Mouse (Mus musculus): ENCODE data around the gene Grifin.

The Grifin gene

DNA sequence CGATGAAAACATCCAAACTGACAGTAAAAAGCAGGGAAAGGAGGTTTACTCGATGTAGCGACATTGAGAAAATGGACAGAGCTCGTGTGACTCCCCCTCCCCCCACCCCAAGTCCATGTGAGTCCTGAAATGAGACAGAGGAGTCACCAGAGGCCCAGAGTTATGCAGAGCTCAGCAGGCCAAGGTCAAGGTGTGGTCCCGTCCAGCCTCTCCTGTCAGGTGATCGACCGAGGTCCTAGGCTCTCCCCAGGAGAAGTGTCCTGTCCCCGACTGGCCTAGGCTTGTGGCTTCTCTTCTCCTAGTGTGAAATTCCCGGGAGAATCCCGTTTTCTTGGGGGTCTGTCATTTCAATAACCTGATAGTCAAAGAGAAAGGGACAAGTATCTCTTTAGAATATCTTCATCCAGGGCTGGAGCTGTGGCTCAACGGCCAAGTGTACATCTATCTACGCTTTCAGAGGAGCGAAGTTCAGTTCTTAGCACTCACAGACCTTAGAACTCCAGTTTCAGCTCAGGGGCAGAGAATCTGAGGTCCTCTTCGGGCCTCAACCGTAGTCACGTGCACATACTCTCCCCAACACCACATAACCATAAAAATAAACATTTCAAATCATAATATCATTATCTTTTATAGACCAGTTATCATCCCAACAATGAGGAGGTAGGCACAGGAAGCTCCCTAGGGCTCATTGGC, 24.4 kb upstream of the Grifin start:
- no peak for DNase-seq (ENCODE audit: low spot score)

DNA sequence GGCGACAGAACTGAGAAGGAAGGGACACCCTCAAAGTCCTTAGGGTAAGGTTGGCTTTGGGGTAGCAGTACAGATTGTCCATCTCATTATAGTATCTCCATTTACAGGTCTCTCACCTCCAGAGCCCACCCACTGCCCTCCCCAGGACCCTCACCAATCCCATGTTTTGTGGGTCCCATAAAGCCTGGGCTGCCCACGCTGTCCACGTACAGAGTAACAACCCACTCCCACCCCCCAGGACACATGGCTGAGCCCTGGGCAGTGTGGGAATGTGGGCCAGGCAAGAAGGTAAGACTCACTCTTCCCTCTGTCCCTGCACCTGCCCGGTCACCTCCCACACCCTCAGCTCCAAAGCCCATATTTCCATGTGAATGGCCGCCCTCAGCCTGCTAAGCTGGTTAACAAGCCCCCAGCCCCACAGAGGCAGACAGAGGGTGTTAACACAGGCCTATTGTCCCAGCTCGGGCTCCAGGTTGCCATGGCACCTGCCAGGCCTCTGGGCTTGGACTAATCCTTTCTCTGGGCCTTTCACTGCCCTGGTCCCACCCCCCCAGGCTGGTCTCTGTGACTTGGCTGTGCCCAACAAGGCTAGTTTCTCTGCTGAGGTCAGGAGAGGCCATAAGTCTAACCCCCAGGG, 19.0 kb upstream of the Grifin start:
- DNase-seq (ENCODE audit: low spot score) = no peak

DNA sequence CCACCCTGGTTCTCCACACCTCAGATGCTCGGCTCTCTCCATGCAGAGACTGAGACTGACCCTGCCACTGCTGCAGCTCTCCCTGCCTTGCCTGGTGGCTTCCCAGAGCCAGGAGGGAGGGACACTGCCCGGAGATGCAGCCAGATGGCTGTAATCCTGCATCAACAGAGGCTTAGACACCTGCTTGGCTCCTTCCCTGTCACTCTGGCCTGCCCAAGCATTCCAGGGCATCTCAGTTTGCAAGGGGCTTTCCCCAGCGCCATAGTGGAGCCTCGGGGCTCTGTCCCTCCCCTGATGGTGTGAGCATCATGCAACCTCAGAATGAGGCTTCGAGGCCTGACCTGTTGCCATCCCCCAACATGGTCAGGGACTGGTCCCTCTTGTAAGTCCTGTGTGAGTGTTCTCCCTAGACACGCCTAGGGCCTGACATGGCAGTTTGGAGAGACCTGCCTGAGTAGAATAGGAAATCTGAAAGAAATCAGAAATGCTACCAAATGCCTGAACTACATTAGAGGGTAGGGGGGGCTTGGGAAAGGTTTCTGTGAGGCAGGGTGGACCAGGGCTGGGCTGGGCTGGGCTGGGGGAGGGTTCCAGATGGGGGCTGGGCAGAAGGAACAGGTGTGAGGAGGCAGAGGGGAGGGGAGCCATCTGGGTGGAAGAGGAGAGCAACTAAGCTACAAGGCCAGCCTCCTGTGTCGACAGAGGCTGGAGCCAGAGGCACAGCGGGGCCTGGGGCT, 18.3 kb upstream of the Grifin start:
- DNase-seq (ENCODE audit: low spot score) = no peak

DNA sequence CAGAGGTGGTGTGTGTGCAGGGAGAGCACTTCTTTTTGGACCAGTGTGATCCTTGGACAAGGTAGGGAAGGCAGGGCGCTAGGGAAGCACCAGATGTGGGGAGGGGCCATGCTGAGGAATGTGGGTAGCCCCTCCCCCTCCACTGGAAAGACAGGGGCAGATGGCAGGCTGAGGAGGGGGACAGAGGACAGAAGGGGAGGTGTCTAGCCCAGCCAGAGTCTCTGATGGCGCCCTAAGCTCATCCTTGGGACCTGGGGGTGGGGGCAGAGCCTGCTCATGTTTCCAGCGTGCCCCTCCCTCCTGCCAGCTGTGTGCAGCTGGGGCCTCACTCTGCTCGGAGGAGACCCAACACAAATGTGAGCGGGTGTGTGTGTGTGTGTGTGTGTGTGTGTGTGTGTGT, 16.7 kb upstream of the Grifin start:
- DNase-seq (ENCODE audit: low spot score) = no peak

DNA sequence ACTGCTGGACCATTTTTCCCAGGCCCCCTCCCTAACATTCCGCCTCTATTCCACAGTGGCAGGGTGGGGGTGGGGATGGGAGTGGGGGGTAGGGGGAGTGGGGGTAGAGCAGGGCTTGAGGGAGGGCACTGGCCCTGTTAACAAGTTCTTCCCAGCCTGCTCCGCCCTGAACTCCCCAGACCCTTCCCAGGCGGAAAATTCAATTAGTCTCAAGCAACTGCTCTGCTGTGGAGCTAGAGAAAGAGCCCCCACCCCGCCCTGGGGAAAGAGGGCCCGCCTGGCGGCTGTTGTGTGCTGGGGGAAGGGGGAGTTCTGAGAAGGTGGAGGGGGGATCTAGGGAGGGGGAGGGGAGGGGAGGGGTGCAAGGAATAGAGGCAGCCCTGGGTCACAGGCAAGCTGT, 14.9 kb upstream of the Grifin start:
- no peak for DNase-seq (ENCODE audit: low spot score)

DNA sequence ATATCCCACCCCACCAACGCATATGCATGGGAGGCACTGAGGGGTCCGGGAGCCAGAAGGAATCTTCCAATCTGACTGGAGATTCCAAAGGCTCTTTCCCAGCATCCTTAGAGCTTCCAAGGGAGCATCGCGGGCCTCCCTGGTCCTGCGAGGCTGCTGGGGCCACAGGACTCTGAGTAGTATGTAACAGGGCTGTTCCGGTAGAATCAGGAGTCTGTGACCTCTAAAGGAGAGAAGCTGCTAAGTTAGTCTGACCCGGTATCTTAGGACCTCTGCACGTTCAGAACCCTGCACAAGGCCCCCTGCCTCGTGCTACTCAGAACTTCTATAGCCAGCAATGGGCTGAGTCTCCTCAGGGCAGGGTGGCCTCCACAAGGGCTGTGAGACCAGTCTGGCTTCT, 14.3 kb upstream of the Grifin start:
- DNase-seq (ENCODE audit: low spot score) = no peak

DNA sequence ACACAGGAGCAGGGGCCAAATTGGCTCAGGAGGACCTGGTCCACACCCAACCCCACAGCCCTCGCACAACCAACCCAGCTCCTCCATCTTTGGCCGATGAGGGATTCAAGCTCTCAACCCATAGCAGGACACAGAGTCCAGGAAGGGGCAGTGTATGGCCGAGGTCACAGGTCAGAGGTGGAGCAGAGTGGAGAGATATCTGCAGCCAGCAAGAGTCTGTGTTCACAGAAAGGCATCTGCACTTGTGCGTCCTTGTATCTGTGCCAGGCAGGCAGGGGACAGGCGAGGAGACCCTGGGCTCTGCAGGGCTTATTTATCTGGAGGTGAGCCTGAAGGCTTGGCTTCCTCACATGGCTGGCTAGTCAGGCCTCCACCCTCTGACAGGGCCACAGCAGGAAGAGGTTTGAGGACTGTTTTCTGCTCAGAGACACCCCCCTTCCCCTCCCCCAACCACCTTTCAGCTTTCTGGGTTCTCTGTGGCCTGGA, 10.6 kb upstream of the Grifin start:
- DNase-seq (ENCODE audit: low spot score) = no peak

DNA sequence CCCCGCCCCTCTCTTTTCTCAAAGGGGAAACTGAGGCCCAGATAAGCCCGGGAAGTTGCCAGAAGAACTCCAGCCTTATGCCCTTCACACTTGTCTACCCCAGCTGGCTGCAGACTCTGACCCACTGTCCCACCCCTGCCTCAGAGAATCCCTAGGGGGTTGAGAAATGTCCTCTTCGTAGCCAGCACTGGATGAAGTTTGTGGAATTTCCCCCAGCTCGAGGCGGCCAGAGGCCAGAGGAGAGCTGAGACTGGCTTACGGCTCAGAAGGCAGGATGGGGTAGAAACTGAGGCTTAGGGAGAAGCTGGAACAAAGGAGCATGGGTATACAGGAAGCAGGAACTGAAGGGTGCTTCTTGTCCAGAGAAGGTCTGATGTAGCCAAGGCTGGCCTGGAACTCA, 7.7 kb upstream of the Grifin start:
- peak; percentile 86 for DNase-seq (ENCODE audit: low spot score)

DNA sequence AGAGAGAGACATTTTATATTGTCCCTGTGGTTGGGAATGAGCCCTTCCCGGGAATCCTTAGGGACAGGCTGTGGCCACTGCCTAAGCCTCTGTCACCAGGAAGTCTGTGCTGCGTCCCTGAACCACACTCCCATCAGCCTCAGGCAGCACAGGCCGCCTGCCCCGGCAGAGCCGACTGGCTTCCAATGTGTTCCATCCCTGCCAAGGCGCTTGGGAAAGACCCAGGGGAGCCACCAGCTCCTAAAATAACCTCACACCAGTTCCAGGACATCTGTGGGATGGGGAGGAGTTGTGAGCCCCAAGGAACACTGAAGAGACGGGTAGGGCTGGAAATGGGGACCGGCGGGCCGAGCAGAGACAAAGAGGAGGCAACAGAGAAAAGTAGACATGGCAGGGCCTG, 6.8 kb upstream of the Grifin start:
- DNase-seq (ENCODE audit: low spot score) = peak; percentile 98

DNA sequence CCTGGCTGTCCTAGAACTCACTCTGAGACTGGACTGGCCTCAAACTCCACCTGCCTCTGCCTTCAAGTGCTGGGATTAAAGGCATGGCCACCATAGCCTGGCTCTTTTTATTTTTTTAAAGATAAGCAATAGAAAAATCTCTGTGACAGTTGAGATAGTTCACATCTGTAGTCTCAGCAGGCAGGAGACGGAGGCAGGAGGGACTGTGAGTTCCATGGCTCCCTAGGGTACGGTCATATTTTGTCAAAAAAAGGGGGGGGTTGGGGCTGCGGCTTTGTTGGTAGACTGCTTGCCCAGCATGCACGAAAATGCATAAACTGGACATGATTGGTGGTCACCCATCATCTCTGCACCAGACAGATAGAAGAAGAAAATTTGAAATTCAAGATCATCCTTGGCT, 6.3 kb upstream of the Grifin start:
- no peak for DNase-seq (ENCODE audit: low spot score)

DNA sequence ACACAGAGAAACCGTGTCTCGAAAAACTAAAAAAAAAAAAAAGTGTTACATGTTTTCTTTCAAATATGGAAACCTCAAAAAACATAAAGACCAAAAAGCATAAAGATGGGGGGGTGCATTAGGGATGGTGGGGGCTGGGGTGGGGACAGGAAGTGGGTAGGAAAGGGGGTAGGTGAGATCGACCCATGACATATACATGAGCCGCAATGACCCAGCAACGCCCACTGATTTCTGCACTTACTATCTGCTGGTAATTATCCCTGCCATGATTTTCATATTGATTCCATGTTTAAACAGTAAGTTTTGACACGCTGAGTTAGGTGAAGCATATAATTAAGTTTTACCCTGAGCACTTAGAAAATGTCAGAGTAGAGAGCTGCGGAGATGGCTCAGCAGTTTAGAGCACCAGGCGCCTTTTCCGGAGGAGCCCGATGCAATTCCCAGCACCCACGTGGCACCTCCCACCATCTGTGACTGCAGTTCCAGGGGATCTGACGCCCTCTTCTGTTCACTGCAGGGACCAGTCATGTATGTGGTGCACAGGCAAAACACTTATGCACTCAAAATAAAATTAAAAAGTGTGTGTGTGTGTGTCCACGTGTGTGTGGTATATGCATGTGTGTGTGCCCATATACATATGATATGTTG, 5.5 kb upstream of the Grifin start:
- no peak for DNase-seq (ENCODE audit: low spot score)

DNA sequence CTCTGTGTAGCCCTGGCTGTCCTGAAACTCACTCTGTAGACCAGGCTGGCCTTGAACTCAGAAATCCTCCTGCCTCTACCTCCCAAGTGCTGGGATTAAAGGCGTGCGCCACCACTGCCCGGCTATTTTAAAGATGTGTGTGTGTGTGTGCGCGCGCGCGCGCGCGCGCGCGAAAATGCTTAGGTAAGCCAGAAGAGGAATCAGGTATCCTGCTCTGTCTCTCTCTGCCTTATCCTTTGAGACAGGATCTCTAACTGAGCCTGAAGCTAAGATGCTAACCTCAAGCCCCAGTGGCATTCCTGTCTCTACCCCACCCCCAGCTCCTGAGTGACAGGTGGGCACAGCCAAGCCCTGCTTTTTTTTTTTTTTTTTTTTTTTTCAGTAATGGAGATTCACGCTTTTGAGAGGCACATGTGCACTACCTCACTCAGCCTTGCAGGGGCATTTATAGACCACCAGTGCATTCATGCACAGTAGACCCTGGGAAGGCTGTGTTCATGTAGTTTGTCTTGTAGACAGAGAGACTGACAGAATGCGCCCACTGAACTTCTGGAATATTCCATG, 4.2 kb upstream of the Grifin start:
- no peak for DNase-seq (ENCODE audit: low spot score)

DNA sequence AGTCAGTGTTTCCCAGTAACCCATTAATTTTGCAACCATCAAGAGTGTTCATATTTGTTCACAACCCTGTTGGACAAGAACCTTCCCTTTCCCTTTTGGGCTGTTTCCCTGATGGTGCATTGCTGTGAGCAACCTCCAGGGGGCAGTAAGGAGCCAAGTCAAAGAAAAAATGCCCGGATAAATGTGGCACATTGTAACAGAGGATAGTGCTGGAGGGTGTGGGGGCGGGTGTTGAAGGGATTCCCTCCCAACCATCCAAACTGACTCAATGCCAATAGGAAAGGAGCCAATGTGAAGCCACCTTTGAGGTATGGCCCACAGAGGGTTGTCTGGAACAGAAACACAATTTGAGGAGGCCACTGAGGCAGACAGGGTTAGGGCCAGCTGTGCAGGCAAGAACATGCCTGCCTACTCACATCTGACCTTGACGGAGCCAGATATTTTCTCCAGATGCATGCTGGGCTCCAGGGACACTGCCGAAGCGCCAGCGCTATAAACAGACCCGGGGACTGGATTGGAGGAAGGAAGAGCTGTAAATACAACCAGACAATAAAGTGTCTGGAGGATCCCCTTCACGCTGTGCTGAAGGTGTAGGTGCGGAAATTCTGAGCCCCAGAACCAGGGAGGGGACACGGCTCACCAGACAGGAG, 3.6 kb upstream of the Grifin start:
- peak; percentile 92 for DNase-seq (ENCODE audit: low spot score)

DNA sequence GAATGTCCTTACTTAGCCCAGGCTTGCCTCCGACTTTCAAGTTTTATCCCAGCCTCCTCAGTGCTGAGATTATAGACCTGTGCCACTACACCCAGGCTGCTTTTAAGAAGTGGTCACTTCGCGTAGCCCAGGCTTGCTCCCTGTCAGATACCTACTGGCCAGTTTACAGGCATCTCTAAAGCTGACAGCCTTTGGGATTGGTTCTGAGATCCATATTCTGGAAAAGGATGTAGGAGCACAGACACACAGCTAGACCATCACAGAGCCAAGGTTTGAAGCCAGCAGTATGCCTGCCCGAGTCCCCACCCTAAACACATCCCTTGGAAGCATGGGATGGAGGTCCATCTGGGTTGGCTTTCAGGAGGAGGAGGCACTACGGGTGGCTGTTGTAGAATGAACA, 2.9 kb upstream of the Grifin start:
- DNase-seq (ENCODE audit: low spot score) = no peak

DNA sequence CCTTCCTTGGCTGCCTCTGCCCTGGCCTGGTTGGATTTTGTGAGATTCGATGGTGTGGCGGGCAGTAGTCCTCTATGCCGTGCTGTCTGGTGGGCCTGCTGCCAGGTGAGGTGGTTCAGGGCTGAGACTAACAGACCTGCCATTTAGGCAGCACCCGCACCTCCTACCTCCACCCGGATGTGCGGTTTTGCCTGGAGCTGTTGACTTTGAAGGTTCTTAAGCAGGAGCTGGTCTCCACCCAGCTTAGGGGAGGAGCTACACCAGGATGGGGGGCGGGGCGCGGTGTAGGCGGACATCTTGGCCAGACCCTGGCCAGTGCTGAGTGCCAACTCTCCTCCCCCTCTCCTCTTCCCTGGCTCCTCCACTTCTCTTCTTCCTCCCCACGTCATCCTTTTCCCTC, 2.5 kb upstream of the Grifin start:
- DNase-seq (ENCODE audit: low spot score) = no peak

DNA sequence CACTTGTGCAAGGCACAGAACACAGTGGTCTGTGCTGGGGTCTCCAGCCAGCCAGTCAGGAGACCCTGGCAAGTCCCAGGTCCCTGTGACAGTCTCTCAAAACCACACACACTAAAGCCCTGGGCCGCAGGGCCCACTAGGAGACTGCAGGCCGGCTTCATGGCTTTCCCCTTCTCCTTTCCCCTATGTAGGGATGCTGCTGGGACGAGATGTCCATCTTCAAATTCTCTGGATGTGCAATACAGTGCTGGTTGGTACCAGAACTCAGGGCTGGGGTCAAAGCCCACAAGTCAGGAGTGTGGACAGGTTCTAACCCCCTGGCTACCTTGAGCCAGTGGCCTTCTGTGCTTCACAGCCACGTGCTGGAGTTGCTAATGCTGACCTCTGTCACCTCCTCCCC, 1.4 kb upstream of the Grifin start:
- DNase-seq (ENCODE audit: low spot score) = no peak

DNA sequence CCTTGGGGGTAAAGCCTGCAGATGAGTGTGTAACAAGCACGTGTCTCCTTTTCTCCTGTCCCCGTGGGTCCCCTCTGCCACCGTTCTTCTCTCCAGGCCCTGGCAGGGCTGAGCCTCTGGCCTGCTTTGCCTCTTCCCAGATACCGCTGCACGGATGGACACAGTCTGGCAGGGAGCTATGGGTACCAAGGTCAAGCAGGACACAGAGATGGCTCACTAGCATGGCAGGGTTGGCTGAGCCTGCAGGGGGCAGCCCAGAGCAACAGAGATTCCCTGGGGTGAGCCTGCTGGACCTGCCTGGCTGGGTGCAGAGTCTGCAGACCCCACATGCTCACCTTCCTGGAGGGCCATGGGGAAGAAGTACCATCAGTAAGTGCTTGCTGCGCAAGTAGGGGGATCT, 985 bp upstream of the Grifin start:
- peak; percentile 58 for DNase-seq (ENCODE audit: low spot score)

DNA sequence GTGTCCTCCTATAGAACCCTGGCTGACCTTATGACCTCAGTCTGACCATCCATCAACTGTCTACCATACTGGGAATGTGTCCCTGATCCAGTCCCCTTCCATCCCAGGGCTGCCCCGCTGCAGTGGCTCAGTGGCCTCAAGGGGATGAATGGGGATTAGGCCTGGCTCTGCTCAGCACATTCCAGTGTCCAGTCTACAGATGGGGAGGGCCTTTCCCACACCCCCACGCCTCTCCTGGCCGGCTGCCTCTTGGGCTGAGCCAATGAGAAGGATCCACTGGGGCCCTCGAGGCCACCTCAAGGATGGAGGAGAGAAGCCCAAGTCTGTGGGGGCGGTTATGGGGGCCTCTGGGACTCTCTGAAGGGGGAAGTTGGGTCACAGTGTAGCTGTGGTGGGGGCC, 580 bp upstream of the Grifin start:
- DNase-seq (ENCODE audit: low spot score) = peak; percentile 76

DNA sequence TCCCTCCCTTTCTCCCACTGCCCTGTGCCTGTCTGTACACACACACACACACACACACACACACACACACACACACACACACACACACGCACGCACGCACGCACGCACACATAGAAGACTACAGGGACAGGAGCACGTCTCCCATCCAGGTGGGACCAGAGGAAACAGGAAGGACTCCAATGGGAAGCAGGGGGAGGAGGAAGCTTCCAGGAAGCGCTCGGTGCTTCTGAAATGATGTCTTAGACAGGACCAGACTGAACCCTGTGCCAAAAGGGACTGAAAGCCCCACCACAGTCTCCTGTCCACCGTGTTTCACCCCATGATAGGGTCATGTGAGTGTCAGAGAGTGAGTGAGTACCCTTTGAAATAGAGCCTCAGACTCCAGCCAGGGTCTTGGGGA, 2.3 kb downstream of the Grifin start:
- no peak for DNase-seq (ENCODE audit: low spot score)

DNA sequence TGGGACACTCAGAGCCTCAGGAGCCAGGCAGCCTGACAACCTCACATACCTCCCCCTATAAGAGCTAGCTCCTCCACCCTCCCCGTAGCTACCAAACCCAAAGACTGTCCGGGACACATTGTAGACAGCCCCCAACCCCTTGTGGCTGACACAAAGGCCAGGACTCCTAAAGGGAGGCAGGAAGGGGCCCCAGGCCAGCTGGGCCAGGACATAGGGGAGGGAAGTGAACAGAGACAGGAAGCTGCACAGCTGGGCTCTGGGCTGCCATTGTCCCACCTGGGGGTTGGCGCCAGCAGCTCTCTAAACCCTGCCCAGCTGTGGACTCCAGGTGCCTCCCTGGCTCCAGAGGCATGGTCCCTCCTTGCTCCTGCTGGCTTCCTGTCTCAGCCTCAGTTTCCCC, 8.0 kb downstream of the Grifin start:
- no peak for DNase-seq (ENCODE audit: low spot score)

DNA sequence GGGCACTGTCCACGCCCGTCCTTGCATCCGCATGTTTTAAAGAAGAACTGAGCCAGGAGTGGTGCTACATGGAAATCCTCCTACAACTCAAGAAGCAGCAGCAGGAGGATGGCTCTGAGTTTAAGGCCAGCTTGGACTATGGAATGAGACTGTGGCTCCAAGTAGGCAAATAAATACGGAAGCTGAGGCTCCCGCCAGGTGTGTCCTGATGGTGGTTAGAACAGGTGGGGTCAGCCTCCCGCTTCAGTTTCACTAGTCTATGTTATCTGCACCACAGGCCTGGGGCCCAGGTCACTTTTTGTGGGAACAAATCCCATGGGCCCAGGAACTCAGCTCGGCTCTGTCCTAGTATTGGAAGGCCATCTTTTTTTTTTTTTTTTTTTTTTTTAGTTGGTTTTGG, 11.2 kb downstream of the Grifin start:
- DNase-seq (ENCODE audit: low spot score) = no peak
